Mouse (Mus musculus) retina, embryonic 14.5 days (tissue): ENCODE data around the gene H60b.
"Not testable (repeated sequence)": the region's sequence is repeated elsewhere in the genome, so short reads cannot be mapped to it uniquely, and the experiment has no call there.

ENCODE experiments used
- DNase-seq: peaks from one replicate; pipeline ENCODE4 v3.0.0-alpha.2; 2015; ENCODE audit warnings: low spot score

Gene H60b

GRCm38 (mm10) chr10:22158310-22158999 is at the start of gene H60b, which contains the start of gene Raet1e:
Gene H60b, plus strand, starts transcription at chr10:22158586.
Gene Raet1e, plus strand, starts transcription at chr10:22158569.
- peak; percentile 70 for DNase-seq

GRCm38 (mm10) chr10:22140665-22141280 is 17.6 kb upstream of the H60b start:
- peak; percentile 92 for DNase-seq

GRCm38 (mm10) chr10:22142194-22142593 is 16.2 kb upstream of the H60b start:
- DNase-seq = peak; percentile 59

GRCm38 (mm10) chr10:22142926-22143325 is 15.5 kb upstream of the H60b start:
- DNase-seq = no peak

- peak; percentile 73 for DNase-seq
These were observed 9.8 kb upstream of the H60b start for GRCm38 (mm10) chr10:22148441-22149072.

- no peak for DNase-seq
These were observed 9.2 kb upstream of the H60b start, which contains the start of gene E030030I06Rik for GRCm38 (mm10) chr10:22149073-22149690. Gene E030030I06Rik, minus strand, starts transcription at chr10:22149270.

GRCm38 (mm10) chr10:22149691-22150465 is 8.5 kb upstream of the H60b start:
- peak; percentile 46 for DNase-seq

- DNase-seq = peak; percentile 37
These were observed 7.8 kb upstream of the H60b start for GRCm38 (mm10) chr10:22150593-22150992.

- peak; percentile 37 for DNase-seq
These were observed 7.1 kb upstream of the H60b start for GRCm38 (mm10) chr10:22151056-22151862.

- DNase-seq = peak; percentile 30
These were observed 6.3 kb upstream of the H60b start for GRCm38 (mm10) chr10:22151863-22152640.

- peak; percentile 24 for DNase-seq
These were observed 5.2 kb upstream of the H60b start for GRCm38 (mm10) chr10:22153147-22153690.

- peak; percentile 60 for DNase-seq
These were observed 4.3 kb upstream of the H60b start for GRCm38 (mm10) chr10:22154127-22154526.

GRCm38 (mm10) chr10:22154871-22155799 is 3.3 kb upstream of the H60b start:
- DNase-seq = peak; percentile 18

GRCm38 (mm10) chr10:22159131-22159561 is 760 bp downstream of the H60b start:
- peak; percentile 20 for DNase-seq

GRCm38 (mm10) chr10:22159581-22160140 is 1.3 kb downstream of the H60b start:
- no peak for DNase-seq

GRCm38 (mm10) chr10:22163279-22163678 is 4.9 kb downstream of the H60b start:
- DNase-seq = not testable (repeated sequence)

- peak; percentile 74 for DNase-seq
These were observed 5.6 kb downstream of the H60b start for GRCm38 (mm10) chr10:22163705-22164583.
